Mouse (Mus musculus): ENCODE measurements around the gene Gtf2ird2.

GRCm38 (mm10) chr5:134193664-134194063 lies 9.8 kb downstream of the Gtf2ird2 start:
- TF ChIP-seq CTCF (IDR thresholded peaks at IDR 0.05) = no peak
- TF ChIP-seq EP300 (IDR thresholded peaks at IDR 0.05) = no peak

Data from lung, postnatal 0 days (tissue).